Mouse (Mus musculus) left cerebral cortex, postnatal 4 days (tissue): ENCODE measurements around the gene Gm49354. TPM values are rescaled to one million over a fixed set of nuclear protein-coding genes. Genes with fewer than 3 reads are reported as not detected.
"Not testable (repeated sequence)": the region's sequence is repeated elsewhere in the genome, so short reads cannot be mapped to it uniquely, and the experiment has no call there.

ENCODE experiments used
- DNase-seq: peaks from one replicate; pipeline ENCODE4 v3.0.0-alpha.2; 2022
- intact Hi-C: fragments of 180-260 bp; cut with DNase I; formaldehyde crosslinking; loops from one replicate; pipeline ENCODE4 v1.15.1; 2025
- total RNA-seq, 2 experiments: library from RNA; stranded (reverse); gene quantifications; 2 replicates each; pipeline ENCODE4 v1.2.3; 2021

Gm49354 gene
- total RNA-seq: not detected

- no peak for DNase-seq
- intact Hi-C loops: loop anchor here (10.0 kb wide), 1 partner anchor 147 kb away; no protein-coding TSS in a partner anchor
Observed at GRCm38 (mm10) chr13:59782145-59782544, at the start of gene Gm49354. TSS of gene Gm49354 (minus strand) at chr13:59782245.

- intact Hi-C loops: no loop called here
- DNase-seq: no peak
Observed at GRCm38 (mm10) chr13:59825966-59826365, 43.9 kb upstream of the Gm49354 start.

GRCm38 (mm10) chr13:59822507-59823462 lies 40.7 kb upstream of the Gm49354 start, which contains the start of gene Tut7:
TSS of gene Tut7 (minus strand) at chr13:59823147.
- intact Hi-C loops: no loop called here
- DNase-seq: peak; percentile 92

- intact Hi-C loops: no loop called here
- no peak for DNase-seq
Observed at GRCm38 (mm10) chr13:59820836-59821235, 38.8 kb upstream of the Gm49354 start.

DNA sequence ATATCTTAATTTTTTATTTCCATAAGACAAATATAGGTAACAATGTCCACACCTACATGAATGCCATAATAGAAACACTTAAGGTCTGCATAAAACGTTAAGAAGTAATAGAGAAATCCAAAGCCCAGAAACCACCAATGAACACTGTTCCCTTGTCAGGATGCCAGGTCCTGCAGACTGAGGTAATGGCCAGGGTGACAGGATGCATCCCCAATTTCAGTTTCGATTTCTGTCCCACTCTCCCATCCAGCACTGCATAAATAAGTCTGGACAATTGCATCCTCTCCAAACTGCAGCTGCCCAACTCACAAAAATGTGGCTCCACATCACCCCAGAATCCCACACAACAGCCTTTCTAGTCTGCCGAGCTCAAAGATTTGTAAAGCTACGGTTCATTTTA lies 38.1 kb upstream of the Gm49354 start:
- intact Hi-C loops: no loop called here
- DNase-seq: no peak

DNA sequence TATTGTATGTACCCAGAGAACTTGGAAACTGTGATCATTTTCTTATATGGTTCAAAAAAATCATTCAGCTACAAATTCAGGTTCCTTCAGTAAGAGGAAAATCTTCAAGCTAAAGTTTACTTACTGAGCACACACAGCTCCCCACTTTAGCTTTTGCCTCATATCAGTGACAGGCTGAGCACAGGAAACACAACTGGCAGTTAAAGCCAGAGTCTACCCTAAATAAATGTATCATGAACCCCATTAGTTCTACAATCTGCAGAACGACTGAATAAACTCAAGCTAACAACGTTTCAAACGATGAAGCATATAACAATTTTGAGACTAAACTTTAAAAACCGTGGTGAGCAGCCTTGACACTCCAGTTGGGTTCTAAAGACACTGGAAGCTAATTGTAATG lies 35.3 kb upstream of the Gm49354 start:
- no peak for DNase-seq
- intact Hi-C loops: no loop called here

GRCm38 (mm10) chr13:59814109-59814591 lies 32.1 kb upstream of the Gm49354 start:
- intact Hi-C loops: no loop called here
- DNase-seq: no peak

DNA sequence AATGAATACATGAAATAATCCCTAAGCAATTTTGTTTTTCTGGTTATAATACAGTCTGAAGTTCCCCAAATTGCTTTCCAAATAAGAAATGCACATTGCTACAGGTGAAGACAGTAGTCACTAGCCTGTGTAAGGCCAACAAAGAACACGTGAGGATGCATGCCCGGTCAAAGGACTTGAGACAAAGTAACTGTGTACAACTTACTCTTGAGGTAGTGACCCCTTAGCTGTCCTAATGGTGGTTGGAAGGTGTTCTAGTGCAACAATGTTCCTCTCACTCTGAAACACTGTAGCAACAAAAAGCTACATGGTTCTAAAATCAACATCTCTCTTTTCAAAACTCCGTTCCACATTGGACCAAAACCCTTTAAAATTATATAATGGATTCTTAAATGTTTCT lies 29.5 kb upstream of the Gm49354 start:
- no peak for DNase-seq
- intact Hi-C loops: no loop called here

- peak; percentile 18 for DNase-seq
- intact Hi-C loops: no loop called here
Observed at GRCm38 (mm10) chr13:59801000-59801399, 19.0 kb upstream of the Gm49354 start.

GRCm38 (mm10) chr13:59800077-59800476 lies 18.0 kb upstream of the Gm49354 start:
- intact Hi-C loops: no loop called here

DNA sequence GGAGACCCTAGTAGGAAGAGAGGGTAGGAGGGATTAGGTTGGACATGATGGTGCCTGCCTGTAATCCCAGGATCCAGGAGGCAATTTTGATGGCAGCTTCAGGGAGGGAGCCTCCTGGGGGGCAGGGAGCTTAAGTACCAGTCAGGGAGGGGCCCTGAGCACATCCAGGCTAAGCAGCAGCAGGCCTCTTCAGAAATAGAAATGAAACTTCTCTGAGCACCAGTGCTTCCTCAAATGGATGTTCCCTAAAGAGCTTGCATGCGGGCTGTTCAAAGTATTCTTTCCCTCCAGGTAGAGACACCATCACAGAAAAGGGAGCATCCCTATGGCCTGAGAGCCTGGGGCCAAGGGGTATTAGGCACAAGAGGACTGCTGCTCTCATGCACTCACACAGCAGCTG lies 16.3 kb upstream of the Gm49354 start:
- DNase-seq: no peak
- intact Hi-C loops: no loop called here

More at GRCm38 (mm10) chr13:59800077-59800476, 18.0 kb upstream of the Gm49354 start:
- no peak for DNase-seq

DNA sequence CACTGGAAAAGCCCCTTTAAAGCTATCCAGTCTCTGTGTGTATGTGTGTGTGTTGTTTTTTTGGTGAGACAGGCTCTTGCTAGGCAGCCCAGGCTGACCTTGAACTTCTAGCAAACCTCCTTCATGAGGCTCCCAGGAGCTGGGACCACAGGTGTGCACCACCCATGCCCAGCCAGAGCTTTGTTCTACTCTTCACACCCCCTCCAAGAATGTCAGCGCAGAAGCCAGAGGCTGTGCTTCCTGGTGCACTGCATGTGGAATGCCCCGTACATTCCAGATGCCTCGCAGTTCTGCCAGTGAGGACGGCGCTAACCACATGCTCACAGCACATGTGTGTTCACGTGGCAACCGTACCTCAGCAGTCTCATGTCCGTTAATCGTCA lies 14.4 kb upstream of the Gm49354 start:
- DNase-seq: no peak
- intact Hi-C loops: no loop called here

- intact Hi-C loops: no loop called here
- no peak for DNase-seq
Observed at GRCm38 (mm10) chr13:59795807-59796465, 13.9 kb upstream of the Gm49354 start.

- intact Hi-C loops: no loop called here
- DNase-seq: no peak
Observed at GRCm38 (mm10) chr13:59794786-59795185, 12.7 kb upstream of the Gm49354 start.

DNA sequence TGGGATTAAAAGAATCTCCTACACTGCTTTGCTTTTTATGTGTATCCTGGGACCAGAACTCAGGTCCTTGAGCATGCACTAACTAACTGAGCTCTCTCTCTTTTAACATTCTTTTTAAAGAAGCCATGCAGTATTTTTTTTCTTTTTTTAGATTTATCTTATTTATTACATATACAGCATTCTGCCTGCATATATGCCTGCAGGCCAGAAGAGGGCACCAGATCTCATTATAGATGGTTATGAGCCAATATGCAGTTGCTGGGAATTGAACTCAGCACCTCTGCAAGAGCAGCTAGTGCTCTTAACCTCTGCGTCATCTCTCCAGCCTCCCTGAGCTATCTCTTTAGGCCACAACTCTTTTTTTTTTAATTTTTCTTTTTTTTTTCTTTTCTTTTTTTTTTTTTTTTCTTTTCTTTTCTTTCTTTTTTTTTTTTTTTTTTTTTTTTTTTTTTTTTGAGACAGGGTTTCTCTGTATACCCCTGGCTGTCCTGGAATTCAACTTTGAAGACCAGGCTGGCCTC lies 2.2 kb downstream of the Gm49354 start:
- intact Hi-C loops: loop anchor here (10.0 kb wide), 1 partner anchor 145 kb away; no protein-coding TSS in a partner anchor
- DNase-seq: not testable (repeated sequence)

DNA sequence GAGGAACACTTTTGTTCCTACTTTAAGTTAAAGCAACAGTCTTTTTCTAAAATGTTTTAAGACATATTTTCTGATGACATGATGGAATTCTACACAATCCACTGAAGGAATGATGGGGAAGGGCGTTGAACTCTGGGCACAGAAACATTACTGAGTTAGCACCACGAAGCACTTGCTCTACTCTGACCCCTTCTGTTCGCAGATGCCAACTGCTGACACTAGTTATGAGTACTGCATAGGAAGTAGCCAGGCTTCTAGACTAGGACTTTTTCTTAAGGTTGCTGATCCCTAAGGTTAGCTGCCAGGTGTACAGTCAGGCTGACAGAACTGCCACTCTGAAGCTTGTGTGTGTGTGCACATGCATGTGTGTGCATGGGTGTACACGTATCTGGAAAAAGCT lies 2.8 kb downstream of the Gm49354 start:
- DNase-seq: no peak
- intact Hi-C loops: no loop called here

DNA sequence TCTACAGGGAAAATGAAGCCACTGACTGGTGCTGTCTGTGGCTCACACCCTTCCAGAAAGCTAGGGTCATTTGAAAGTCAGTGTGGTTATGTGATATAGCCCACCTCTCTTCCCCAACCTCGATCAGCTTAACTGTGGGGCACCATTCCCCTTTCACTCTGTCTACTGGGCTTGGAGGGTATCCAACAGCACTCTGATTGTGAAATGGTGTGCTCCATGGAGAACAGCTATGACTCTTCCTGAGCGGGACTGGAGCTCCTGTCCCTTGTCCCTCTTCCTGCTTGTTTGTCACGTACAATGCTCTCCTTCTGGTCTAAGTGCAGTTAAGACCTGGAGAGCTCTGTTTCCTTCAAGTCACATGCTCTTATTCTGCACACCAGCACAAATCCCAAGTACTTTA lies 6.9 kb downstream of the Gm49354 start:
- intact Hi-C loops: no loop called here
- DNase-seq: no peak

GRCm38 (mm10) chr13:59771257-59771656 lies 10.8 kb downstream of the Gm49354 start:
- DNase-seq: peak; percentile 68
- intact Hi-C loops: no loop called here

DNA sequence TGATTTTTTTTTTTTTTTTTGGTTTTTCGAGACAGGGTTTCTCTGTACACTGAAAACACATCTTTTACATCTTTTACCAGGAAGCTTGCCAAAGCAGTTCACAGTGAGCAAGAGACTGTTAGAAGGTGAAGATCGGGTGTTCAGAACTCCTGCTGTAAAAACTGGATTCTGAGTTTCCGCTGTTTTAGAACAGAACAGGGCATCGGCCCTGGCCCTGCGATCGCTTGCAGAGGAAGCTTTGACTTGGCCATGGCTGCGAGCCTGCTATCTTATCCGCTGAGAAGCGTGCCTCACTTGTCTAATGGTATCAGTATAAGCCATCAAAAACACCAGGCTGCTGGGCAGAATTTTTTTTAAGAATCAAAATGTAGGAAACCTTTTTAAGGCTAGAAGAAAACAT lies 11.2 kb downstream of the Gm49354 start:
- intact Hi-C loops: no loop called here
- no peak for DNase-seq

DNA sequence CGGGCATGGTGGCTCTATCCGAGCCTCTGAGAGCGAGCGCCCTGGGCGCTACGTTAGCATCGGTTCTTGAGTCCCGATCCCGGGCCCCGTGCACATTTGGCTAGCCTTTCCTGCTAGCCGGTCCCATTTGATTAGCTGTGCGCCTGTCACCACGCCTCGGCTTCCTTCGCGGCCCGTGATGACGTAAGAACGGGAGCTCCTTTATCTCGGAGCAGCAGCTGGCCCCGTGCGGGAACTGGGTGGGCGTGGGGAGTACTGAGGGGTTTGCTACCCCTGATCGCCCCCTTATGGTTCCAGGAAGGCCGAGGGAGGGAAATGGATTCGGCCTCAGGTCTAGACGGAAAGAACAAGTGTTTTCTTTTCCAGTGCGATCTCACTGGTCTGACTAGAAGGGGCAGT lies 11.9 kb downstream of the Gm49354 start:
- DNase-seq: peak; percentile 93
- intact Hi-C loops: no loop called here
